Mouse (Mus musculus) ES-Bruce4 (cell line): ENCODE measurements around the gene Adcy3.

Experiments
- CTCF ChIP-seq: IDR thresholded peaks from one replicate; pipeline ENCODE4 v1.8.1; 2011; ENCODE audit warnings: low read depth, low read length
- POLR2A ChIP-seq: IDR thresholded peaks from one replicate; pipeline ENCODE4 v1.8.1; 2011; ENCODE audit warnings: low read length; ENCODE audit not compliant: insufficient read depth

DNA sequence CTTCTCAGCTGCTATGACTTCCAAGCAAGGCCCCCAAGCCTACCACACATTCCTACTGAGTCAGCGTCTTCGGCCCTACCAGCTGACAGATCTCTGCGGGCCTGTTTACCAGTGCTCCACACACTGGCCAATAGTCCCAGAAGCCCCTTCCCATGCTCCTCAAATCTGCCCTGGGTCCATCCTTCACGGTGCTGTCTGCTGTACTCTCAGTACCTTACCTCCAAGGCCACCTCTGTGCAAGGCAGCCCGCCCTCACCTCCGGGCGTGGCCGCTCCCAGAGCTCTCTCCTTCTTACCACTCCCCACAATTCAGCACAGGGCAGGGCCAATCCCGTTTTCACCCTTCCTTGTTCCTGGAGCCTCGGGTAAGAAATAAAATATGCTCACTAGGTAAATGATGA, 112.8 kb downstream of the Adcy3 start:
- TF ChIP-seq CTCF: no peak
- no peak for TF ChIP-seq POLR2A
